28 mouse cellular contexts compared by ENCODE assay signal in the genomic region with DNA sequence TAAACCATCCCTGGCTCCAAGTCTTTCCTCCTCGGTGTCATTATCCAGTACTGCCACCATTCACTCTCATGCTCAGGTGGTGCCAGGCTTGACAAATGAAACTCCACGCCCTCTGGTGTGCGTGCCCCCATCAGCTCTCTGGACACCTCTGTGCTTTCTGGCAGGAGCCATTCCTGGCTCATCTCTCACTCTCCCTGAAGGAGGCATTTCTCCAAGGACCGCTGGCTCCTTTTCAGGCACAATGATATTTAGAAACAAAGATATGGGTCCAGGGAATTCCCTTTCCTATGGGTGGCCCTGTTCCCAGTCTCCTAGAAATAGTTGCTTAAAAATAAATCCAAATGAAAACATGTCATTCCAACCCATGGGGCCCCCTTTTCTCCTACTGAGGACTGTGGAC. TPM values are rescaled to one million over a fixed set of nuclear protein-coding genes. Genes with fewer than 3 reads are reported as not detected.
DNase-seq lines count a peak whose midpoint lies in the region; ATAC-seq and TF ChIP-seq lines count a peak whose summit lies in the region.
"Had no signal": no experiment of that assay in that cellular context is flagged by ENCODE, and none has a peak within 500 bp of the region (broad histone marks: within the 10 kb centered on the region; RNA-seq: fewer than 3 reads in every experiment).

No protein-coding gene starts in this region.

- no peaks in the 10 kb centered on the region for H3K27me3 ChIP-seq in cerebellum, adult 2 months (ENCODE audit: control insufficient read depth, insufficient read depth, low read length)
- H3K27me3 ChIP-seq in heart, adult 2 months (ENCODE audit: control insufficient read depth, insufficient read depth, low read length): no peaks in the 10 kb centered on the region
- H3K27me3 ChIP-seq in heart, embryonic 11.5 days (ENCODE audit: control insufficient read depth, insufficient read depth, low read length): no peaks in the 10 kb centered on the region
- peaks cover 4% of the 10 kb centered on the region; the same call in 1 of the 2 replicates for H3K27me3 ChIP-seq in forebrain, embryonic 12.5 days
- H3K27me3 ChIP-seq: heart, embryonic 13.5 days; midbrain, embryonic 15.5 days had no signal

- 0 out of 2 replicates have a peak, but pooled peaks cover 2% of the 10 kb centered on the region for H3K36me3 ChIP-seq in heart, adult 2 months (ENCODE audit: control insufficient read depth, insufficient read depth, low read length)
- no peaks in the 10 kb centered on the region for H3K36me3 ChIP-seq in heart, embryonic 11.5 days (ENCODE audit: control insufficient read depth, insufficient read depth, low read length)
- H3K36me3 ChIP-seq in forebrain, embryonic 12.5 days (replicated peaks): 0 out of 2 replicates have a peak, but pooled peaks cover 4% of the 10 kb centered on the region
- H3K36me3 ChIP-seq: liver, embryonic 15.5 days; midbrain, embryonic 15.5 days had no signal

- no peak overlapping the region for H3K4me2 ChIP-seq in heart, embryonic 11.5 days
- no peak overlapping the region for H3K4me2 ChIP-seq in forebrain, embryonic 12.5 days
- H3K4me2 ChIP-seq: heart, embryonic 13.5 days; hindbrain, embryonic 14.5 days; liver, embryonic 15.5 days; lung, embryonic 14.5 days; midbrain, embryonic 15.5 days had no signal

- H3K9me3 ChIP-seq in heart, embryonic 11.5 days (replicated peaks; ENCODE audit: control insufficient read depth, low read length): peaks cover 3% of the 10 kb centered on the region; the same call in 1 of the 2 replicates
- H3K9me3 ChIP-seq in forebrain, embryonic 12.5 days: no peaks in the 10 kb centered on the region
- H3K9me3 ChIP-seq: liver, embryonic 15.5 days; midbrain, embryonic 15.5 days had no signal

- intact Hi-C loops in heart, adult 2 months (cut with DNase I): no loop called here
- intact Hi-C loops in heart, postnatal 14 days (cut with DNase I): no loop called here

- no peak overlapping the region for H3K4me3 ChIP-seq in cerebellum, adult 2 months (replicated peaks; ENCODE audit: insufficient read depth, low read depth, low read length)
- no peak overlapping the region for H3K4me3 ChIP-seq in heart, adult 2 months
- H3K4me3 ChIP-seq in heart, embryonic 11.5 days (ENCODE audit: low read depth, low read length): no peak overlapping the region
- H3K4me3 ChIP-seq in forebrain, embryonic 12.5 days (replicated peaks): no peak overlapping the region
- H3K4me3 ChIP-seq: erythroblast, embryonic 14.5 days; heart, embryonic 13.5 days; liver, embryonic 15.5 days; midbrain, embryonic 15.5 days had no signal

- 31% methylated on average over 4 of the region's 4 CpGs for WGBS in cerebellum, adult 2 months
- 53% methylated on average over 4 of the region's 4 CpGs for WGBS in heart, adult 2 months
- WGBS in heart, embryonic 11.5 days (ENCODE audit: insufficient replicate concordance): 74% methylated on average over 4 of the region's 4 CpGs
- 95% methylated on average over 4 of the region's 4 CpGs for WGBS in forebrain, embryonic 12.5 days

- H3K79me2 ChIP-seq in heart, adult 2 months (replicated peaks; ENCODE audit: control insufficient read depth, insufficient read depth, low read length): no peaks in the 10 kb centered on the region

- peaks cover 27% of the 10 kb centered on the region for H3K4me1 ChIP-seq in cerebellum, adult 2 months (ENCODE audit: control insufficient read depth, insufficient read depth, low read length)
- peaks cover 1% of the 10 kb centered on the region for H3K4me1 ChIP-seq in heart, adult 2 months (ENCODE audit: control insufficient read depth, insufficient read depth, low read length)
- H3K4me1 ChIP-seq in heart, embryonic 11.5 days (ENCODE audit: control insufficient read depth, insufficient read depth, low read length): peaks cover 6% of the 10 kb centered on the region; the same call in 1 of the 2 replicates
- peaks cover 12% of the 10 kb centered on the region for H3K4me1 ChIP-seq in forebrain, embryonic 12.5 days

- ATAC-seq in heart, embryonic 11.5 days (replicated peaks; ENCODE audit: insufficient number of reproducible peaks, low FRiP score, low TSS enrichment): no peak
- no peak for ATAC-seq in forebrain, embryonic 12.5 days (ENCODE audit: low FRiP score)
- ATAC-seq: forebrain, postnatal 0 days; intestine, postnatal 0 days; midbrain, embryonic 15.5 days had no signal

- TF ChIP-seq EP300 in heart, adult 2 months (IDR thresholded peaks at IDR 0.05; ENCODE audit: insufficient read depth, low read depth, low read length): no peak

- TF ChIP-seq POLR2A in cerebellum, adult 2 months (IDR thresholded peaks at IDR 0.05; ENCODE audit: borderline replicate concordance, insufficient read depth, low read length): no peak
- no peak for TF ChIP-seq POLR2A in heart, adult 2 months (IDR thresholded peaks at IDR 0.05; ENCODE audit: insufficient read depth, low read depth, low read length)

- peak in 1 of 2 experiments; percentile 45 for DNase-seq in cerebellum, adult 2 months
- DNase-seq in cerebellum, adult 9-10 months: no peak
- peak; percentile 31 to 54 for DNase-seq in heart, adult 2 months
- DNase-seq in adipocyte (ENCODE audit: low spot score): peak; percentile 87
- peak; percentile 44 to 55 for DNase-seq in heart, postnatal 14 days
- DNase-seq: adrenal gland, postnatal 25 days; cerebellum, adult 11-12 months; forebrain, postnatal 0 days; gastrocnemius, postnatal 25 days; kidney, adult 9 months; kidney, postnatal 10 days; layer of hippocampus, adult 9-11 months; liver; lung, embryonic 14.5 days; lung, postnatal 14 days; right cerebral cortex, postnatal 4 days; thymus, adult 18-20 months; thymus, postnatal 25 days had no signal

- TF ChIP-seq CTCF in cerebellum, adult 2 months (IDR thresholded peaks at IDR 0.05; ENCODE audit: borderline replicate concordance, insufficient read depth, low read depth, low read length): no peak
- TF ChIP-seq CTCF in heart, adult 2 months (IDR thresholded peaks at IDR 0.05): no peak

- H3K9ac ChIP-seq in heart, adult 2 months (ENCODE audit: low read depth, low read length): no peak overlapping the region
- H3K9ac ChIP-seq in heart, embryonic 11.5 days (ENCODE audit: low read depth, low read length): no peak overlapping the region
- no peak overlapping the region for H3K9ac ChIP-seq in forebrain, embryonic 12.5 days
- H3K9ac ChIP-seq: forebrain, postnatal 0 days; heart, embryonic 13.5 days; hindbrain, embryonic 14.5 days; liver, embryonic 15.5 days; lung, embryonic 14.5 days; midbrain, embryonic 15.5 days had no signal

- H3K27ac ChIP-seq in cerebellum, adult 2 months (ENCODE audit: insufficient read depth, low read length): 0 out of 2 replicates have a peak overlapping the region, but pooled peaks have one; percentile 10
- H3K27ac ChIP-seq in heart, adult 2 months: no peak overlapping the region
- no peak overlapping the region for H3K27ac ChIP-seq in heart, embryonic 11.5 days (ENCODE audit: low read depth, low read length)
- no peak overlapping the region for H3K27ac ChIP-seq in forebrain, embryonic 12.5 days
- H3K27ac ChIP-seq: heart, embryonic 13.5 days; hindbrain, embryonic 14.5 days; liver, embryonic 15.5 days; midbrain, embryonic 15.5 days; stomach, postnatal 0 days had no signal

RNA-seq across cellular contexts. Expression of gene Hlcs, which starts 4.3 kb away (rescaled TPM):
- 17.5 and 19.3 TPM in 2 replicates for polyA plus RNA-seq in cerebellum, adult 2 months (2012; rRNA removed)
- total RNA-seq in heart, adult 2 months (2021): 1 to 10 TPM; 5.4 to 5.5 TPM
- polyA plus RNA-seq in heart, adult 2 months (2012; rRNA removed): 4.3 and 4.4 TPM in 2 replicates
- polyA plus RNA-seq in heart, embryonic 11.5 days (2014; fragmentation: Nextera tagmentation; extraction: Ambion mirVana): 7.7 and 8.5 TPM in 2 replicates
- 1 to 10 TPM; 6.0 to 6.3 TPM for total RNA-seq in heart, postnatal 14 days (2021)
- polyA plus RNA-seq in forebrain, embryonic 12.5 days (2016; fragmentation: Nextera tagmentation; extraction: Ambion mirVana): 13.1 and 13.6 TPM in 2 replicates

RNA-seq across cellular contexts. Expression of gene Ripply3, which starts 19.2 kb away (rescaled TPM):
- 0.46 TPM in 2 replicates for polyA plus RNA-seq in cerebellum, adult 2 months (2012; rRNA removed)
- total RNA-seq in heart, adult 2 months (2021): 1 to 10 TPM; 3.9 to 5.1 TPM
- polyA plus RNA-seq in heart, adult 2 months (2012; rRNA removed): 2.9 and 5.1 TPM in 2 replicates
- polyA plus RNA-seq in heart, embryonic 11.5 days (2014; fragmentation: Nextera tagmentation; extraction: Ambion mirVana): 4.9 and 6.0 TPM in 2 replicates
- total RNA-seq in heart, postnatal 14 days (2021): 1 to 10 TPM; 3.3 to 4.0 TPM
- 3.3 and 4.2 TPM in 2 replicates for polyA plus RNA-seq in forebrain, embryonic 12.5 days (2016; fragmentation: Nextera tagmentation; extraction: Ambion mirVana)
- total RNA-seq: neutrophil, adult 5-6 weeks had no signal
- polyA plus RNA-seq: erythroblast, embryonic 14.5 days had no signal
